ENCODE assay signal across 16 mouse cellular contexts in the genomic region with DNA sequence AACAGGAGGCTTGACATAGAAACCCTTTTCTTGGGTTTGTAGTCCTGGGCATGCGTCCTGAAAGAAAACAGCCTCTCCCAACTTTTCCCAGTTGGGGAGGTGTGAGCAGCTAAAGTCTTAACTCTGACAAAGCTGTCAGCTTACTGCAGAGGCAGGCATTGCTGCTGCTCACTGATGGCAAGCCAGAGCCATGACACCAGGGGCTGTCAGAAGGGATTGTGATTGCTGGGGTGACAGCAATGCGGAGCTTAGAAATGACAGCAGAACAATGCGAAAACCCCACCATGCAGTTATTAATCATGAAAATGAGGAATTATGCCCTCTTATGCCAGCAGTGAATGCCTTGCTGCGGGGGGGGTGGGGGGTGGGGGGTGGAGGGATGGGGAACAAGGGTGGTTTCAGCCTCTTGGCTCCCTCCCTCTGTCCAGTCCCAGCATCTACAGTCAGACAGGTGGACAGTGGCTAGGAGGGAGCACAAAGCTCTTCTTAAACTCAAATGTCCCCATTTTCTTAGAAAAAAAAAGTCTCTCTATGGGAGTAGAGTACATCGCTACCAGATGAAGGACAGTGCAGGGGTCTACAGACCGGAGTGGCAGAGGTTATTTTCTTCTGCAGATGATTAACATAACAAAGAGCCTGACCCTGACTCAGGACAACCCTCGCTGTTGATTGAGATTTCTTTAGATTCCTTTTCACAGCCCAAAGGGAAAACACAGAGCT. TPM values are rescaled to one million over a fixed set of nuclear protein-coding genes. Genes with fewer than 3 reads are reported as not detected.
DNase-seq lines count a peak whose midpoint lies in the region; ATAC-seq lines count a peak whose summit lies in the region.
"Had no signal": no experiment of that assay in that cellular context is flagged by ENCODE, and none has a peak within 500 bp of the region (broad histone marks: within the 10 kb centered on the region; RNA-seq: fewer than 3 reads in every experiment).

No protein-coding gene starts in this region.

- no peak overlapping the region for H3K9ac ChIP-seq in forebrain, embryonic 16.5 days (replicated peaks; ENCODE audit: low read depth, low read length)
- H3K9ac ChIP-seq: heart, embryonic 15.5 days; intestine, embryonic 15.5 days; lung, embryonic 15.5 days had no signal

- no peaks in the 10 kb centered on the region for H3K36me3 ChIP-seq in forebrain, embryonic 16.5 days (ENCODE audit: control insufficient read depth, insufficient read depth)
- H3K36me3 ChIP-seq in midbrain, embryonic 10.5 days: no peaks in the 10 kb centered on the region
- H3K36me3 ChIP-seq: heart, embryonic 15.5 days; intestine, embryonic 15.5 days; lung, embryonic 15.5 days had no signal

- no peak overlapping the region for H3K4me2 ChIP-seq in forebrain, embryonic 16.5 days (ENCODE audit: low read length)
- H3K4me2 ChIP-seq: heart, embryonic 15.5 days; intestine, embryonic 15.5 days; lung, embryonic 15.5 days had no signal

- no peak overlapping the region for H3K27ac ChIP-seq in forebrain, embryonic 16.5 days (ENCODE audit: low read length)
- peak overlapping the region; percentile 72; the same call in 1 of the 2 replicates for H3K27ac ChIP-seq in midbrain, embryonic 10.5 days (replicated peaks)
- H3K27ac ChIP-seq: heart, embryonic 15.5 days; intestine, embryonic 15.5 days; lung, embryonic 15.5 days had no signal

- peak; percentile 3 for DNase-seq in testis, postnatal 10 days (ENCODE audit: low spot score)
- DNase-seq in testis, postnatal 14 days (ENCODE audit: low spot score): no peak
- peak; percentile 40 for DNase-seq in midbrain, embryonic 10.5 days (ENCODE audit: low spot score)
- DNase-seq in left cerebral cortex, adult 18-20 months (ENCODE audit: low spot score in 2 of 2): no peak
- no peak for DNase-seq in right cerebral cortex, postnatal 10 days (ENCODE audit: low spot score in 2 of 2)
- DNase-seq in MN1 (ENCODE audit: low spot score): no peak
- DNase-seq: adrenal gland, postnatal 14 days; kidney, postnatal 25 days; liver; right cerebral cortex, postnatal 4 days; thymus, postnatal 36 days had no signal

- no peak overlapping the region for H3K4me3 ChIP-seq in forebrain, embryonic 16.5 days (replicated peaks; ENCODE audit: low read length)
- peak overlapping the region; percentile 41 for H3K4me3 ChIP-seq in midbrain, embryonic 10.5 days
- H3K4me3 ChIP-seq: heart, embryonic 15.5 days; intestine, embryonic 15.5 days; lung, embryonic 15.5 days had no signal

- H3K4me1 ChIP-seq in forebrain, embryonic 16.5 days (replicated peaks; ENCODE audit: control insufficient read depth, insufficient read depth, low read length): 0 out of 2 replicates have a peak, but pooled peaks cover 3% of the 10 kb centered on the region
- peaks cover 22% of the 10 kb centered on the region for H3K4me1 ChIP-seq in midbrain, embryonic 10.5 days
- H3K4me1 ChIP-seq: heart, embryonic 15.5 days; intestine, embryonic 15.5 days; lung, embryonic 15.5 days had no signal

- ATAC-seq in forebrain, embryonic 16.5 days: peak; percentile 67
- ATAC-seq in CD4-positive, CD25-positive, alpha-beta regulatory T cell, adult 4 months: no peak
- ATAC-seq: intestine, embryonic 15.5 days had no signal

- H3K27me3 ChIP-seq in forebrain, embryonic 16.5 days (replicated peaks; ENCODE audit: control insufficient read depth, insufficient read depth, low read length): no peaks in the 10 kb centered on the region
- H3K27me3 ChIP-seq in midbrain, embryonic 10.5 days (ENCODE audit: low read depth, poor library complexity, severe bottlenecking): no peaks in the 10 kb centered on the region
- H3K27me3 ChIP-seq: heart, embryonic 15.5 days; intestine, embryonic 15.5 days; lung, embryonic 15.5 days had no signal

- WGBS in forebrain, embryonic 16.5 days: 17% methylated on average over 7 of the region's 7 CpGs
- 24% methylated on average over 7 of the region's 7 CpGs for WGBS in midbrain, embryonic 10.5 days

- no peaks in the 10 kb centered on the region for H3K9me3 ChIP-seq in forebrain, embryonic 16.5 days (ENCODE audit: control insufficient read depth, low read length)
- peaks cover 8% of the 10 kb centered on the region; the same call in 1 of the 2 replicates for H3K9me3 ChIP-seq in midbrain, embryonic 10.5 days (replicated peaks)
- H3K9me3 ChIP-seq: heart, embryonic 15.5 days; intestine, embryonic 15.5 days; lung, embryonic 15.5 days had no signal

RNA-seq across cellular contexts. Expression of a gene that starts 51.3 kb away (rescaled TPM):
- polyA plus RNA-seq in forebrain, embryonic 16.5 days (2015; fragmentation: Nextera tagmentation; extraction: Ambion mirVana): 3.0 and 3.6 TPM in 2 replicates
- 5.1 and 6.8 TPM in 2 replicates for polyA plus RNA-seq in midbrain, embryonic 10.5 days (2016; fragmentation: Nextera tagmentation; extraction: Ambion mirVana)
- total RNA-seq in left cerebral cortex, adult 18-20 months (2021): under 1 TPM; 0.26 to 0.28 TPM
- polyA plus RNA-seq in CD4-positive, CD25-positive, alpha-beta regulatory T cell, adult 4 months (2017; shearing (Covaris generic)): 1 to 10 TPM; 6.6 to 7.6 TPM

Comparison
In these comparisons a context has a peak if more than half of its experiments do, and no peak if none do; other contexts are left out.
1. DNase-seq: peak in testis, postnatal 10 days (single experiment) and midbrain, embryonic 10.5 days (single experiment); none in testis, postnatal 14 days (single experiment), left cerebral cortex, adult 18-20 months (0 of 2), right cerebral cortex, postnatal 10 days (0 of 2) and MN1 (single experiment).